Mouse (Mus musculus): ENCODE results near the gene Aif1l. TPM values are rescaled to one million over a fixed set of nuclear protein-coding genes. Genes with fewer than 3 reads are reported as not detected.

Gene Aif1l
- total and polyA plus RNA-seq, 2 experiments from 2014 or later = 21.6 to 37.4 TPM

- Histone ChIP-seq H3K4me2 (ENCODE audit: low read depth, low read length) (no peak overlapping the region), H3K27ac (ENCODE audit: low read depth) (no peak overlapping the region), H3K27me3 (ENCODE audit: control insufficient read depth, insufficient read depth, low read length) (0 out of 2 replicates have a peak, but pooled peaks cover 13% of the 10 kb centered on the region), H3K36me3 (replicated peaks; ENCODE audit: control insufficient read depth, insufficient read depth, low read length) (no peaks in the 10 kb centered on the region), H3K4me3 (ENCODE audit: low read depth, low read length) (no peak overlapping the region), H3K9ac (replicated peaks; ENCODE audit: low read depth, low read length) (no peak overlapping the region), H3K4me1 (ENCODE audit: control insufficient read depth, insufficient read depth) (no peaks in the 10 kb centered on the region), H3K9me3 (replicated peaks; ENCODE audit: control insufficient read depth, low read length) (no peaks in the 10 kb centered on the region)
- DNase-seq (ENCODE audit: low spot score) (no peak), ATAC-seq (ENCODE audit: insufficient read depth, low read depth) (no peak)
- 74% methylated on average over 4 of the region's 4 CpGs for WGBS
- TF ChIP-seq CTCF (IDR thresholded peaks at IDR 0.05; ENCODE audit: low read depth) (no peak), EP300 (IDR thresholded peaks at IDR 0.05; ENCODE audit: low read depth) (no peak)
Measured at GRCm38 (mm10) chr2:31923645-31924044, 26.3 kb upstream of the Aif1l start.

GRCm38 (mm10) chr2:31924811-31925210 lies 25.1 kb upstream of the Aif1l start:
- H3K9me3 ChIP-seq (replicated peaks; ENCODE audit: control insufficient read depth, low read length) = no peaks in the 10 kb centered on the region
- 0 out of 2 replicates have a peak, but pooled peaks cover 13% of the 10 kb centered on the region for H3K27me3 ChIP-seq (ENCODE audit: control insufficient read depth, insufficient read depth, low read length)
- WGBS = 28% methylated on average over 9 of the region's 9 CpGs
- H3K4me3 ChIP-seq (ENCODE audit: low read depth, low read length) = no peak overlapping the region
- H3K4me1 ChIP-seq (ENCODE audit: control insufficient read depth, insufficient read depth) = no peaks in the 10 kb centered on the region
- DNase-seq (ENCODE audit: low spot score) (no peak), ATAC-seq (ENCODE audit: insufficient read depth, low read depth) (no peak)
- H3K9ac ChIP-seq (replicated peaks; ENCODE audit: low read depth, low read length) = no peak overlapping the region
- TF ChIP-seq CTCF (IDR thresholded peaks at IDR 0.05; ENCODE audit: low read depth) = no peak
- TF ChIP-seq EP300 (IDR thresholded peaks at IDR 0.05; ENCODE audit: low read depth) = no peak
- H3K27ac ChIP-seq (ENCODE audit: low read depth) = no peak overlapping the region
- H3K36me3 ChIP-seq (replicated peaks; ENCODE audit: control insufficient read depth, insufficient read depth, low read length) = no peaks in the 10 kb centered on the region
- no peak overlapping the region for H3K4me2 ChIP-seq (ENCODE audit: low read depth, low read length)

- H3K36me3 ChIP-seq (replicated peaks; ENCODE audit: control insufficient read depth, insufficient read depth, low read length) = no peaks in the 10 kb centered on the region
- no peak overlapping the region for H3K4me2 ChIP-seq (ENCODE audit: low read depth, low read length)
- H3K9me3 ChIP-seq (replicated peaks; ENCODE audit: control insufficient read depth, low read length) = no peaks in the 10 kb centered on the region
- no peaks in the 10 kb centered on the region for H3K4me1 ChIP-seq (ENCODE audit: control insufficient read depth, insufficient read depth)
- no peak overlapping the region for H3K9ac ChIP-seq (replicated peaks; ENCODE audit: low read depth, low read length)
- no peak for DNase-seq (ENCODE audit: low spot score)
- H3K4me3 ChIP-seq (ENCODE audit: low read depth, low read length) = no peak overlapping the region
- 35% methylated on average over 4 of the region's 4 CpGs for WGBS
- H3K27me3 ChIP-seq (ENCODE audit: control insufficient read depth, insufficient read depth, low read length) = 0 out of 2 replicates have a peak, but pooled peaks cover 6% of the 10 kb centered on the region
- TF ChIP-seq EP300 (IDR thresholded peaks at IDR 0.05; ENCODE audit: low read depth) (no peak), CTCF (IDR thresholded peaks at IDR 0.05; ENCODE audit: low read depth) (no peak)
- H3K27ac ChIP-seq (ENCODE audit: low read depth) = no peak overlapping the region
- no peak for ATAC-seq (ENCODE audit: insufficient read depth, low read depth)
Measured at GRCm38 (mm10) chr2:31925936-31926335, 24.0 kb upstream of the Aif1l start.

- ATAC-seq (ENCODE audit: insufficient read depth, low read depth) (no peak), DNase-seq (ENCODE audit: low spot score) (no peak)
- Histone ChIP-seq H3K9ac (replicated peaks; ENCODE audit: low read depth, low read length) (no peak overlapping the region), H3K4me1 (ENCODE audit: control insufficient read depth, insufficient read depth) (no peaks in the 10 kb centered on the region), H3K27ac (ENCODE audit: low read depth) (no peak overlapping the region), H3K4me2 (ENCODE audit: low read depth, low read length) (no peak overlapping the region), H3K9me3 (replicated peaks; ENCODE audit: control insufficient read depth, low read length) (no peaks in the 10 kb centered on the region), H3K27me3 (ENCODE audit: control insufficient read depth, insufficient read depth, low read length) (0 out of 2 replicates have a peak, but pooled peaks cover 2% of the 10 kb centered on the region), H3K4me3 (ENCODE audit: low read depth, low read length) (no peak overlapping the region), H3K36me3 (replicated peaks; ENCODE audit: control insufficient read depth, insufficient read depth, low read length) (no peaks in the 10 kb centered on the region)
- TF ChIP-seq EP300 (IDR thresholded peaks at IDR 0.05; ENCODE audit: low read depth) (no peak), CTCF (IDR thresholded peaks at IDR 0.05; ENCODE audit: low read depth) (no peak)
- WGBS = 68% methylated on average over 3 of the region's 3 CpGs
Measured at GRCm38 (mm10) chr2:31929664-31930063, 20.3 kb upstream of the Aif1l start.

- no peak overlapping the region for H3K27ac ChIP-seq (ENCODE audit: low read depth)
- ATAC-seq (ENCODE audit: insufficient read depth, low read depth) (no peak), DNase-seq (ENCODE audit: low spot score) (no peak)
- TF ChIP-seq EP300 (IDR thresholded peaks at IDR 0.05; ENCODE audit: low read depth) (no peak), CTCF (IDR thresholded peaks at IDR 0.05; ENCODE audit: low read depth) (no peak)
- H3K27me3 ChIP-seq (ENCODE audit: control insufficient read depth, insufficient read depth, low read length) = no peaks in the 10 kb centered on the region
- WGBS = 65% methylated on average over 4 of the region's 4 CpGs
- no peak overlapping the region for H3K4me2 ChIP-seq (ENCODE audit: low read depth, low read length)
- H3K4me3 ChIP-seq (ENCODE audit: low read depth, low read length) = no peak overlapping the region
- no peak overlapping the region for H3K9ac ChIP-seq (replicated peaks; ENCODE audit: low read depth, low read length)
- no peaks in the 10 kb centered on the region for H3K4me1 ChIP-seq (ENCODE audit: control insufficient read depth, insufficient read depth)
- H3K36me3 ChIP-seq (replicated peaks; ENCODE audit: control insufficient read depth, insufficient read depth, low read length) = no peaks in the 10 kb centered on the region
- H3K9me3 ChIP-seq (replicated peaks; ENCODE audit: control insufficient read depth, low read length) = no peaks in the 10 kb centered on the region
Measured at GRCm38 (mm10) chr2:31934551-31934950, 15.4 kb upstream of the Aif1l start.

GRCm38 (mm10) chr2:31935054-31935453 lies 14.9 kb upstream of the Aif1l start:
- Histone ChIP-seq H3K9ac (replicated peaks; ENCODE audit: low read depth, low read length) (no peak overlapping the region), H3K27ac (ENCODE audit: low read depth) (no peak overlapping the region), H3K36me3 (replicated peaks; ENCODE audit: control insufficient read depth, insufficient read depth, low read length) (no peaks in the 10 kb centered on the region), H3K4me3 (ENCODE audit: low read depth, low read length) (no peak overlapping the region), H3K4me2 (ENCODE audit: low read depth, low read length) (no peak overlapping the region), H3K27me3 (ENCODE audit: control insufficient read depth, insufficient read depth, low read length) (no peaks in the 10 kb centered on the region), H3K4me1 (ENCODE audit: control insufficient read depth, insufficient read depth) (no peaks in the 10 kb centered on the region), H3K9me3 (replicated peaks; ENCODE audit: control insufficient read depth, low read length) (no peaks in the 10 kb centered on the region)
- DNase-seq (ENCODE audit: low spot score) (no peak), ATAC-seq (ENCODE audit: insufficient read depth, low read depth) (no peak)
- TF ChIP-seq EP300 (IDR thresholded peaks at IDR 0.05; ENCODE audit: low read depth) = no peak
- no peak for TF ChIP-seq CTCF (IDR thresholded peaks at IDR 0.05; ENCODE audit: low read depth)
- 19% methylated on average over 4 of the region's 4 CpGs for WGBS

All from heart, postnatal 0 days (tissue).